Mouse (Mus musculus) neural tube, embryonic 11.5 days (tissue): ENCODE measurements around the gene Gm20604. TPM values are rescaled to one million over a fixed set of nuclear protein-coding genes. Genes with fewer than 3 reads are reported as not detected.

Experiments
- polyA plus RNA-seq: library from polyadenylated mRNA; unstranded; fragments of >200 nt; fragmentation: Nextera tagmentation; extraction: Ambion mirVana; gene quantifications from 2 replicates; pipeline ENCODE4 v1.2.1, GENCODE M21; 2014

The Gm20604 gene
- polyA plus RNA-seq, 1 experiment from 2014 or later = 33.4 TPM

Other genes starting within 250 kb of the Gm20604 start
- gene Chga, start 203.7 kb downstream of the Gm20604 start, polyA plus RNA-seq = 26.4 and 29.0 TPM in 2 replicates
- 20.3 and 26.1 TPM in 2 replicates for gene Itpk1, start 53.7 kb downstream of the Gm20604 start, polyA plus RNA-seq
- 44.8 and 46.0 TPM in 2 replicates for gene Moap1, start 15.0 kb downstream of the Gm20604 start, polyA plus RNA-seq
- gene Tmem251, start 14.9 kb downstream of the Gm20604 start, polyA plus RNA-seq = 11.6 and 11.7 TPM in 2 replicates
- gene Gm28051, start 907 bp downstream of the Gm20604 start, polyA plus RNA-seq = not detected in 2 replicates
- gene Gon7, start 869 bp downstream of the Gm20604 start, polyA plus RNA-seq = 37.8 and 41.2 TPM in 2 replicates
- 68.4 and 69.4 TPM in 2 replicates for gene Ubr7, start 705 bp downstream of the Gm20604 start, polyA plus RNA-seq
- gene Btbd7, start 119.8 kb upstream of the Gm20604 start, polyA plus RNA-seq = 20.1 and 20.2 TPM in 2 replicates
- gene Cox8c, start 140.6 kb upstream of the Gm20604 start, polyA plus RNA-seq = not detected in 2 replicates
- gene Unc79, start 190.2 kb upstream of the Gm20604 start, polyA plus RNA-seq = 2.5 and 3.4 TPM in 2 replicates